23 mouse cellular contexts compared by ENCODE assay signal in genomic region chr17:10550781-10551520, GRCm38 (mm10).
DNase-seq lines count a peak whose midpoint lies in the region; TF ChIP-seq lines count a peak whose summit lies in the region.
"Had no signal": no experiment of that assay in that cellular context is flagged by ENCODE, and none has a peak within 500 bp of the region (broad histone marks: within the 10 kb centered on the region; RNA-seq: fewer than 3 reads in every experiment).

No protein-coding gene starts in this region.

- H3K4me3 ChIP-seq in gastrocnemius, adult 2 months = no peak overlapping the region
- H3K4me3 ChIP-seq: embryonic facial prominence, embryonic 10.5 days; heart, adult 2 months; heart, embryonic 15.5 days; liver, embryonic 13.5 days; megakaryocyte, embryonic 14.5 days; midbrain, embryonic 13.5 days had no signal

- peak overlapping the region; percentile 83 for H3K27ac ChIP-seq in gastrocnemius, adult 2 months
- H3K27ac ChIP-seq: embryonic facial prominence, embryonic 10.5 days; heart, adult 2 months; hindbrain, embryonic 14.5 days; liver, embryonic 13.5 days; midbrain, embryonic 13.5 days; stomach, postnatal 0 days had no signal

- peak; percentile 30 to 46 for DNase-seq in cerebellum, postnatal 10 days
- DNase-seq in cerebellum, adult 11 months = no peak
- DNase-seq in gastrocnemius, adult 2 months = peak; percentile 46
- no peak for DNase-seq in gastrocnemius, postnatal 36 days
- peak; percentile 20 to 45 for DNase-seq in left cerebral cortex, adult 18-20 months (ENCODE audit: low spot score in 2 of 2)
- no peak for DNase-seq in left cerebral cortex, postnatal 10 days (ENCODE audit: extremely low spot score in 1 of 2, low spot score in 2 of 2)
- peak; percentile 65 for DNase-seq in brain, adult 2 months (ENCODE audit: low read depth, low spot score)
- DNase-seq in layer of hippocampus, adult 9-11 months = no peak
- DNase-seq: adrenal gland, adult 8-10 months; cerebellum, adult 9-10 months; forebrain, postnatal 0 days; heart, adult 2 months; heart, postnatal 4 days; kidney, adult 18-20 months; liver, embryonic 13.5 days; lung, embryonic 14.5 days; lung, postnatal 36 days had no signal

- TF ChIP-seq CTCF in gastrocnemius, adult 2 months (IDR thresholded peaks at IDR 0.05) = no peak

- intact Hi-C loops in gastrocnemius, adult 2 months (cut with DNase I) = no loop called here
- intact Hi-C loops in gastrocnemius, postnatal 36 days (cut with DNase I) = no loop called here
- intact Hi-C loops in left cerebral cortex, postnatal 10 days (cut with DNase I) = no loop called here

Comparison
In these comparisons a context has a peak if more than half of its experiments do, and no peak if none do; other contexts are left out.
1. DNase-seq: peak in cerebellum, postnatal 10 days (2 of 2), gastrocnemius, adult 2 months (single experiment), left cerebral cortex, adult 18-20 months (2 of 2) and brain, adult 2 months (single experiment); none in cerebellum, adult 11 months (single experiment), gastrocnemius, postnatal 36 days (0 of 2), left cerebral cortex, postnatal 10 days (0 of 2) and layer of hippocampus, adult 9-11 months (single experiment).